Mouse (Mus musculus): ENCODE data around the gene Aifm3.

- TF ChIP-seq CTCF (IDR thresholded peaks at IDR 0.05; ENCODE audit: low read depth, low read length) (no peak), TAL1 (conservative IDR thresholded peaks at IDR 0.05; ENCODE audit: low read depth, low read length) (no peak), GATA1 (IDR thresholded peaks at IDR 0.05; ENCODE audit: borderline replicate concordance, low read length) (no peak)
Observed at GRCm38 (mm10) chr16:17509240-17509597, 19.8 kb downstream of the Aifm3 start.

Data from G1E (cell line).